Mouse (Mus musculus) thymus, adult 2 months (tissue): Measurements from ENCODE around the gene Surf6.

Experiments used
- CTCF ChIP-seq: fragments of 200-500 bp; IDR thresholded peaks from 2 replicates; pipeline ENCODE4 v1.5.1; 2012; ENCODE audit warnings: mild to moderate bottlenecking, control low read depth, low read length, moderate library complexity, borderline replicate concordance; ENCODE audit not compliant: control insufficient read depth, poor library complexity, insufficient read depth; ENCODE audit errors: extremely low read depth
- POLR2A ChIP-seq: fragments of 200-500 bp; IDR thresholded peaks from 2 replicates; pipeline ENCODE4 v1.6.1; 2012; ENCODE audit warnings: mild to moderate bottlenecking, low read length, control low read depth, moderate library complexity; ENCODE audit not compliant: control insufficient read depth, poor library complexity, insufficient read depth; ENCODE audit errors: extremely low read depth

DNA sequence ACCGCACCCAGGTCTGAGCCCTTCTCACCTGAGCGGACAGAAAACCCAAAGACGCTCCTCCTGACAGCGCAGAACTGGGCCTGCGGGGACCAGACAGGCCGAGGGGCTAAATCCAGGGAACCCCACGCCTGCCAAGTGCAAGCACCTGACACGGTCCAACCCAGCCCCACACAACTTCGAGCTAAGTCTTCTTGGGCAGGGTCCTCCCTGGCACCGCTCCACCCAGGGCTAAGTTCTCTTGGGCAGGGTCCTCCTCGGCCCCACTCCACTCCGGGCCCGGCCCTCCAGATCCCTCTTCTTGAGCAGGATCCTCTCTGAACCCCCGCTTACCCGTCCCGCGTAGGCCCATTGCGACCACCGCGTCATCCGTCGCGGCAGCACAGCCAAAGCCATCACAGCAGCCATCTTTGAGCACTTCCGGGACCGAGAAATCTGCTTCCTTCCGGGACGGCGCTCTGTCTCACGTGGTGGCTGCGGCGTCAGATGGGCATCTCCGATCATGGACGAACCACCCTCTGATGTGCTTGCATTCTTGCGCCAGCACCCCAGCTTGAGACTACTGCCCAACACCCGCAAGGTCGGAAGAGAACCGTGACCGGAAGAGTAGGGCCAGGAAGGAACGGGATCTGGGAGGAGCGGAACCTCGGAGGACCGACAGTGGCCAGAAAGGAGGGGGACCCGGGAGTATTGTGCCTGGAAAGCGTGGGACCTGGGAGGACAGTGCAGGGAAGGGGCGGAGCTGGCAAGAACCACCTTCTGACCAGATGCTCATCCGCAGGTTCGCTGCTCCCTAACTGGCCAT is 13.4 kb upstream of the Surf6 start, which contains the start of the genes Surf2 and Surf1:
- TF ChIP-seq CTCF (no peak), POLR2A (peak; percentile 49; the same call in 1 of the 2 replicates)
